Mouse (Mus musculus): ENCODE measurements around the gene Mrpl21.

The Mrpl21 gene

DNA sequence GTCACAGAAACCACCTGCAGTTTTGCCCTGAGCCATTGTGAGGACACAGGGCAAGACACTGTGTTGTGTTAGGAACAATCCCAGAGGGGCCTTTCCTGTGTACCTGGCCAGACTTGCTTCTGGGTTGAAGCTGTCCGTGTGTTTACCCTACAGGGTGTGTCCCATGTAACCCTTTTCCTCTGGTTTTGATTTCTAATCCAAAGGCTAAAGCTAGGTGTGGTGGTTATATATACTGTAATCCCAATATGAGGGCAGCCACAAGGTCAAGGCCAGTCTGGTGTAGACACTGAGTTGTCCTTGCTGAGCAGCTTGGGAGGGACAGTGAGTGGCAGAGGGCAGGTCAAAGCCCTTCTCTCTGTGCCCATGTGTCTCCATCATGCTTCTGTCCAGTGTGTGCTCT lies 53.2 kb downstream of the Mrpl21 start:
- H3K4me1 ChIP-seq (replicated peaks; ENCODE audit: low read depth, low read length), result peaks cover 52% of the 10 kb centered on the region
- no peaks in the 10 kb centered on the region for H3K9me3 ChIP-seq (ENCODE audit: low read length)
- TF ChIP-seq NANOG (IDR thresholded peaks at IDR 0.05; ENCODE audit: borderline replicate concordance, low read length), result no peak
- no peak for TF ChIP-seq CTCF (conservative IDR thresholded peaks at IDR 0.05; ENCODE audit: low read length)
- no peak for TF ChIP-seq POU5F1 (IDR thresholded peaks at IDR 0.05; ENCODE audit: borderline replicate concordance, low read length)
- H3K36me3 ChIP-seq (ENCODE audit: insufficient read depth, low read length), result peaks cover 8% of the 10 kb centered on the region; the same call in 1 of the 2 replicates
- no peak overlapping the region for H3K4me3 ChIP-seq (replicated peaks; ENCODE audit: low read length)
- H3K27me3 ChIP-seq (ENCODE audit: insufficient read depth, low read length), result no peaks in the 10 kb centered on the region

DNA sequence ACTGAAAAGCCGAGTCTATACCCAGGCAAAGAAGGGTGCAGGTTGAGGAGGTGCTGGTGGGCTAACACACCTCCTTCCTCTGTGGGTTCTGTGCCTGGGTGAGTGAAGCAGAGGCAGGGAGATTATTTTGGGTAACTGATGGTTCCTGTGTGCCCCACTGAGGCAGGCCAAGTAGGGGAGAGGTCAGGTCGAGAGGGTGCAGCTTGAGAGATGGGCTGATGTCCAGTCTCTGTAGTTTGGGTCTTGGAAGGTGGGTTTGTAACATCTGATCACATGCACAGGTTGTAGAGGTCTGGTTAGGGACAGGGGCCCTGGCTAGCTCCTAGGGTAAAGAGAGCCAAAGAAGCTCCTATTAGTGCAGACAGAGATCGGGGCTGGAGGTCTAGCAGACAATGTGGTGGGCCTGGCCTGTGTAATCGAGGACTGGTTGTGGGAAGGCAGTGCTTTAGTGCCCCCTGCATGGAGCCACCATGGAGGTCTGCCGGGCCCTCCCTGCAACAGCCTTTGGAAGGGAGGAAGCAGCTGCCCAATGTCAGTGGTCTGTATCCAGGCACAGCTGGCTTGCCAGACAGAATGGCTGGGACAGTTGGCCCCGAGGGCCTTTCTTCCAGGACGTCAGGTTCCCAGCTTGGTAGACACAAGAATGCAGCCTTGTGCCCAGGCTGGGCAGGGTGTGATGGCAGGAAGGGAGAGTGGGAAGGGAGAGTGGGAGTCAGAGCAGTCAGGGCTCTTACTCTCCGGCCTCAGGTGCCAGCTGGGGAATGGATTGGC lies 54.0 kb downstream of the Mrpl21 start:
- H3K27me3 ChIP-seq (ENCODE audit: insufficient read depth, low read length), result no peaks in the 10 kb centered on the region
- no peaks in the 10 kb centered on the region for H3K9me3 ChIP-seq (ENCODE audit: low read length)
- H3K36me3 ChIP-seq (ENCODE audit: insufficient read depth, low read length), result peaks cover 8% of the 10 kb centered on the region; the same call in 1 of the 2 replicates
- peaks cover 52% of the 10 kb centered on the region for H3K4me1 ChIP-seq (replicated peaks; ENCODE audit: low read depth, low read length)
- H3K4me3 ChIP-seq (replicated peaks; ENCODE audit: low read length), result no peak overlapping the region
- TF ChIP-seq POU5F1 (IDR thresholded peaks at IDR 0.05; ENCODE audit: borderline replicate concordance, low read length) (no peak), CTCF (conservative IDR thresholded peaks at IDR 0.05; ENCODE audit: low read length) (no peak), NANOG (IDR thresholded peaks at IDR 0.05; ENCODE audit: borderline replicate concordance, low read length) (no peak)

- peaks cover 15% of the 10 kb centered on the region; the same call in 1 of the 2 replicates for H3K36me3 ChIP-seq (ENCODE audit: insufficient read depth, low read length)
- H3K9me3 ChIP-seq (ENCODE audit: low read length), result no peaks in the 10 kb centered on the region
- peaks cover 38% of the 10 kb centered on the region for H3K4me1 ChIP-seq (replicated peaks; ENCODE audit: low read depth, low read length)
- H3K4me3 ChIP-seq (replicated peaks; ENCODE audit: low read length), result no peak overlapping the region
- no peak for TF ChIP-seq CTCF (conservative IDR thresholded peaks at IDR 0.05; ENCODE audit: low read length)
- TF ChIP-seq POU5F1 (IDR thresholded peaks at IDR 0.05; ENCODE audit: borderline replicate concordance, low read length), result no peak
- TF ChIP-seq NANOG (IDR thresholded peaks at IDR 0.05; ENCODE audit: borderline replicate concordance, low read length), result no peak
- no peaks in the 10 kb centered on the region for H3K27me3 ChIP-seq (ENCODE audit: insufficient read depth, low read length)
Observed at GRCm38 (mm10) chr19:3339187-3339586, 56.5 kb downstream of the Mrpl21 start.

DNA sequence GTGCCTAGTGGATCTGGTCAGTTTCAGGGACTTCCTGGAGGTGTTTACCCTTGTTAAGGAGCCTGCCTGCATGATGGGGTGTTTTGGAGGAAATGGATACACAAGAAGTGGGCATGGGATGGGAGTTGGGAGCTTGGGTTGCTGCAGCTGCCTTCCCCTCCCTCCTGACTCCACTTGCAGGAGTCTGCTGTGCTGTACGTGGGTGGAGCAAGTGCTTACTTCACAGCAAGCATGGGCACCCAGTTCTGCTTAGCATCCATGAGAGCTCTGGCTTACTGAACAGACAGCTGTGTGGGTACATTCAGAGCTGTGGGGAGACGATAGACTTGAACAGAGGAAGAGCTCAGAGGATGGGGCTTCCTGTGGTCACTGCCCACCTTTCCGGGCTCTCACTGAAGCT lies 58.3 kb downstream of the Mrpl21 start:
- TF ChIP-seq POU5F1 (IDR thresholded peaks at IDR 0.05; ENCODE audit: borderline replicate concordance, low read length) (no peak), CTCF (conservative IDR thresholded peaks at IDR 0.05; ENCODE audit: low read length) (no peak), NANOG (IDR thresholded peaks at IDR 0.05; ENCODE audit: borderline replicate concordance, low read length) (no peak)
- H3K9me3 ChIP-seq (ENCODE audit: low read length), result no peaks in the 10 kb centered on the region
- peaks cover 15% of the 10 kb centered on the region; the same call in 1 of the 2 replicates for H3K36me3 ChIP-seq (ENCODE audit: insufficient read depth, low read length)
- no peak overlapping the region for H3K4me3 ChIP-seq (replicated peaks; ENCODE audit: low read length)
- H3K27me3 ChIP-seq (ENCODE audit: insufficient read depth, low read length), result no peaks in the 10 kb centered on the region
- peaks cover 39% of the 10 kb centered on the region for H3K4me1 ChIP-seq (replicated peaks; ENCODE audit: low read depth, low read length)

All from E14TG2a.4 (cell line).